Mouse (Mus musculus) layer of hippocampus, postnatal 25 days (tissue): ENCODE data around the gene Emilin3. TPM values are rescaled to one million over a fixed set of nuclear protein-coding genes. Genes with fewer than 3 reads are reported as not detected.
A peak's percentile ranks its signal among the peaks of the same experiment; 100 is the strongest.

Experiments used
- DNase-seq, 2 experiments: peaks; one replicate each; pipeline ENCODE4 v3.0.0; 2022; ENCODE audit warnings: mixed read lengths in 2 of 2, low spot score in 1 of 2; ENCODE audit errors: extremely low spot score in 1 of 2
- total RNA-seq, 2 experiments: library from RNA; stranded (reverse); gene quantifications; 2 replicates each; pipeline ENCODE4 v1.2.3; 2021

The Emilin3 gene
- total RNA-seq, 2 experiments from 2014 or later, result 0.12 to 0.14 TPM

DNA sequence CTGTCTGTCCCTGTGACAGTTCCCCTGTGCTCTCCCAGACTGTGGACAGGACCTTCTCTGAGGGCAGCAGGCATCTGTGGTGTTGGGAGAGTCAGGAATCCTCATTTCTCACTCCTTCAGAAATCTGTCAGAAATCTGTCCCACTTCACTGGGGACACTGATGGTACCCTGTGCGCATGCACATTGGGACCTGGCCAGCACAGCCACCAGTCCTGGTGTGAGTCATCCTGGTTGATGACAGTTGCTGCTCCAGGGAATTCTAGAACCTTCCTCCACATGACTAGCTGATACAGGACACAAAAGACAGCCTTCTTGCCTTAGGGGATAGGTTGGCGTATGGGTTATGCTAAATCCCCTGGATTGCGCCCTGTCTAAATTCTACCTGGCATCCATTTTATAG lies 5.2 kb upstream of the Emilin3 start:
- no peak for DNase-seq

DNA sequence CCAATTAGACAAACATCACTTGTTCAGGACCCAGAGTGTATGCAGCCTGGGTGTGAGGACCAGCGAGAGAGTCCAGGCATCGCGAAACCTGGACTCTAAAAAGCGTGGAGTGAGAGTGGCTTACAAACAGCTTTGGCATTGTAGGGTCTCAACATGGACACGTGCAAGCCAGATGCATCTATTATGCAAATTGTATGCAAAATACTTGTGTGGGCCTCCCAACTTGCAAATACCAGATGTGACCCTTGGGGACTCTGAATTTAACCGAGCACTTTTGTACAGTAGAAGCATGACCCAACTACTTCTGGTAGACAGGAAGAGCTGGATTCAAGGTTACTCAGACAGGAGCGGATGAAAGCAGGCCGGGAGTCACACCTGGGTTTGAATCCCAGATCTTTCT lies 4.6 kb upstream of the Emilin3 start:
- DNase-seq, result no peak

DNA sequence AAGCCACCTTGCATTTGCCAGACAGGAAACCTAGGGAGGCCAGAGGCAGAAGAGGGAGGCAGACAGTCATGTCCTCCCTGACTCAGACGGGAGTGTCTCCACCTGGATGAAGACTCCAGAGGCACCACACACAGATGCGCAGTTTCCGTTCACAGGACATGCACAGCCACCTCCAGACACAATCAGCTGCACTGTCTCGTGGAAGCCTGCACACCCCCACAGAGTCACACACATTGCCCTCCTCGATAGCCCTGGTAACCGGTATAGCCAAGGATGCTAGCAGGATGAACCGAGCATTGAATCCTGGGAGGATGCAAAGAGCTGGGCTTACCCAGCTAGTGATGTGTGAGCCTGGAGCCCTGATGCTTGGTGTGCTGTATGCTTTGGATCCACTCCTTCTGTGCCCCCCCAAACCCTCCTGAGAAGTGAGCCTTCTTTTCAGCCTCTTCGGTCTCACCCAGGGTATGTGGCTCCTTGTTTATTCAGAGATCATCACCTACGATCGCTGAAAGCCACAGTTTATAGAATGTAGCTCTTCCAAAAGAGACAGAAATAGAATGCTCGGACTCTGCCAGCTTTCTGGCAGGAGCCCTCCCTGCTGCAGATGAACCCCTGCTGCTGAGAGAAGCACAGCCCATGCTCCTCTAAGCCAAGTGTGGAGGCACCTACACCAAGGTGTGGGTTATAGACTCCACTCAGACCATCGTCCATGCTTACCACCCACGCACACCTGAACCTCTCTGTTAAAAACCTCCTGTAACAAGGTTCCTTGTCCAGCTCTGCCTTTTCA lies 3.9 kb upstream of the Emilin3 start:
- DNase-seq, result no peak

DNA sequence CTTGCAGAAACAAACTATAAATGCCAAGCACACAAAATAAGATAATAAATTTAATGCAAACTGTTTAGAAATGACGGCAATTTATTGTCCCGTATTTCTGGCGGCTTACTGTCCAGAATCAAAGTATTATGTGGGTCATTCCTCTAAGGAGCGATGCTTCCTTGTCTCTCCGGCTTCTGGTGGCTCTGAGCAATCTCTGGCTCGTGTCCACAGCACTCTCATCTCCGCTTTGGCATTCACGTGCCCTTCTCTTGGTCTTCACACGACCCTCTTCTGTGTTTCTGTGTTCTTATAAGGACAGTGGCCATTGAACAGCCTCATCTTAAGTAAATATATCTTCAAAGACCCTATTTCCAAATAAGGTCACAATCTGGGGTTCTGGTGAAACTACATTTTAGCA lies 2.5 kb upstream of the Emilin3 start:
- no peak for DNase-seq

DNA sequence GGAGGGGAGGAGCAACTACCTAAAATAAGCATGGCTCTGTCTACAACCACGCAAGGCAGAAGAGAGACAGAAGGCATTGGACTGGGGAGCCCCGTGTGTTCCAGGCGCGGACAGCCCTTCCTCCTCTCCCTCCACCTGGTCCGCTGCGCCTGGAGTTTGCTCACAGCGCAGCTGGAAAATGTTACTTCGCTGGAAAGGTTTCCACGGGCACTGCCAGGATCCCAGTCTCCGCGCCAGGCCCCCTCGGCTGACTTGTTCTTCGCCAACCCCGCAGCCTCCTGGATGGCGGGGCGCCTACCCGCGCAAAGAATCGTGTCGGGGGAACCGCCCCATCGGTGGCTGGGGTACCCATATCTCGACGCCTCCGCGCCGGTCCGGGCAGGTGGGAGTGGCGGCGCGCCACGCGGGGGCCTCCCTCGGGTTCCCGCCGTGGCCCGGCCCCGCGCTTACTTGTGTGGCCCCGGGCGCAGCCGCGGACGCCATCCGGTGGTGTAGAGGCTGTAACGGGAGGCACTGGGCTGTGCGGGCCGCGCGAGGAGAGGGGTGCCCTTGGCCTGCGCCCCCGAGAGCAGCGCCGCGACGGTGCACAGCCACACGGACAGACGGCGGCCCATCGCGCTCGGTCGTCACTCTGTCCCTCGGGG lies 448 bp downstream of the Emilin3 start:
- DNase-seq, result no peak

DNA sequence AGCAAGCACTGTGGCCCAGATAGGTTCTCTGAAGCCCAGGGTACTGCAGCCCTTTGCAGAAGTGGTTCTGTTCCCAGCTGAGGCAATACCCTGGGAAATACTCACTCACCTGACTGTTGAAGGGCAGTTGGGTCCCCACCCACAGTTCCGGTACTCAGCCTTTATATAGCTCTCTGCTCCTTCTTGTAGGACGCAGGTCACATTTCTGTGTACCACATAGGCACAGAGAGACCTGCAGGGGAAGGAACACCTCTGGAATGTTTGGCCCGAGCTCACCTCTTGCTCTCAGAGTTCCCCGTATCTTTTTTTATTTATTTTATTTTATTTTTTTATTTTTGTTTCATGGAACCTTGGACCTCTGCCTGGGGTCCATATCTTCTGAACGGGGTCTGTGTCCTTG lies 1.5 kb downstream of the Emilin3 start:
- no peak for DNase-seq

DNA sequence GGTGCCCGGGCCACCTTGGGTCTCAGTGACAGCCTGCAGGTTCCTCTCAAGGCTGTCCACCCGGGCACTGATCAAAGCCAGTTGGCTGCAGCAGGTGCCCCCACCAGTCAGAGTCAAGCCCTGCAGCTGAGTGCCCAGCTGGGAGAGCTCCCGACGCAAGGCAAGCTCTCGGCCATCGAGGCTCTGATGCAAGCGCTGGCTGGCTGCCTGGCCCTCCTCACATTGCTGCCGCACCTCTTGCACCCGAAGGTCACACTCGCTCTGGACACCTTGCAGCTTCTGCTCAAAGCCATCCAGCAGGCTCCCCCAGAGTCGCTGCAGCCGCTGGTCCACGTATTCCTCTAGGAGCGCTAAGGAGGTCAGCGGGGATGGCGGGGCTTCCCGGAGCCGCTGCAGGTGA lies 3.5 kb downstream of the Emilin3 start:
- no peak for DNase-seq

DNA sequence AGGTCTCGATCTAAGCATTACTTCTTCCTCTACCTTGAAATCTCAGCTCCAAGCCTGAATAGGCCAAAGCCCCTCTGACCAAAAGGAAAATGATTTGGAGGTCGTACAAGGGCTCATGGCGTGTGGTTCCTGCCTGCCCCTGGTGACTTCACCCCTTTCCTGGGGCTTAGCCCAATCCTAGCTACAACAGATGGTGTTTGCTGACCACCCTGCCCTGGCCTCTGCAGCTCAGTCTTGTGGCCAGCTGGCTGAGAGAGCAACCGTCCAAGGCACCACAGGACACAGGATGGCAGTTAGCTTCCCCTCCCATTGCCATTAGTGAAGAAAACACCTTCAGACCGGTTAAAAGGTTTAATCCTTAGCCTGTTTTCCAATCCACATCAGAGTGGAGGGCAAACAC lies 6.0 kb downstream of the Emilin3 start:
- no peak for DNase-seq

DNA sequence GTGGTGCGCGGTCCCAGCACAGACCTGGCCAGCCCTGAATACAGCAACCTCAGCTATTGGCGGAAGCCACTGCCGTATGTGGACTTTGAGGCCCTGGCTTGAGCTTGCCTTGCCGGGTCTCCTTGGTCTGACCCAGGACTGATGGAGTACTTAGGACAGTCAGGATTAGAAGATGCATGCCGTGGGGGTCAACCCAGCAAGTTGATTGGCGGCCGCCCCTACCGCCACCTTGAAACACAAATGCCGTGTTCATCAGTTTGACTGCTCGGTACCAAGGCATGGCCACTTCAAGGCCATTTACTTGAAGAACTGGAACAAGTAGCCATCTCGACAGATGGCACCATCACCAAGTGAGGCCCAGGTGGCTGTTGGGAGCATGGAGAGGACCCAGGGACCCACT lies 6.8 kb downstream of the Emilin3 start:
- DNase-seq, result no peak

DNA sequence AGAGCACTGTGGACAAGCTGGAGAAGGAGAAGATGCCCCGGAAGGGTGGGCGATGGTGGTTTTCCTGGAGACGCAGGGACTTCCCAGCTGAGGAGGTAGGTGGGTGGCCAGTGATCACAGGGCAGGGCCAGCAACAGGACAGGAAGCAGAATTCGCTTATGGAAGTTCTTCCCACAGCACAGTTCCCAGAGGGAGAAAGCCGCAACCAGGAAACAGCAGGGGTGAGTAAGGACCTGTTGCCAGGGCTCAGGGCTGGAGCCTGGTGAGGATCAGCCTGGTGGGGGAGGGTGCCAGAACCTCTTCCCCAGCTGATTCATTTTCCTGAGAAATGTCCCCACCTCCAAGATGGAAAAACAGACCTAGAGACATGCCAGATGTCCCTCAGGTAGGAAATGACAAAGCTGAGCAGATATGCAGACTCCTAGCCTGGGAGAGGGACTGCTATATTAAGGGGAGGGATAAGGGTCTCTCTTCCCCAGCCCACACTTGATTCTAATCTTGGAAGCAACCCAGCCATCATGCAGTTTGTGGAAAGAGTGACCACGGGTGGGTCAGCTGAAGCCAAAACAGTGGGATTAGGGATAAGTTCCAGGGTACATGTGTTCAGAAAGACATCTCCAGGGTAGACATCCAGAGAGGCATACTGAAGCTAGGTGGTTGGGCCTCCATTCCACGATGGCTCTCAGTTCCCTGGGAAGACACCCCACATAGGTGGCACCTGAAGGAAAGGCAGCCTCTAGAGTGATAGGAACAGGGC lies 10.3 kb downstream of the Emilin3 start:
- DNase-seq, result no peak

DNA sequence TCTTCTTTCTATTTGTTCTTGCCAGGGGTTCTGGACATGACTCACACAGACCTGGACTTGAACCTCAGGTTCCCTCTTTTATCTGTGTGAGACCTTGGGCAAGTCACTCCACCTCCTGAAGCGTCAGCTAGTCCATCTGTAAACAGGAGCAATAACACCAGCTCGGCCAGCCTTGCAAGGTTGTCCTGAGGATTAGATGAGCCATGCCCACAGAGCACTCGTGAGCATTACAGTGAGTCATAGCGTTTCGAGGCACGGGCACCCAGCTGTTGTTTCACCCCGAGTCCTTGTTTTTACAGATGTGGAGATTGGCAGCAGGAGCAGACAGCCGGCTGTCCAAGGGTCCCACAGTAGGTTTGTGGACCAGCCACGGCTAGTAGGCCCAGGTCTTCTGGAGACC lies 20.4 kb downstream of the Emilin3 start:
- DNase-seq, result no peak

DNA sequence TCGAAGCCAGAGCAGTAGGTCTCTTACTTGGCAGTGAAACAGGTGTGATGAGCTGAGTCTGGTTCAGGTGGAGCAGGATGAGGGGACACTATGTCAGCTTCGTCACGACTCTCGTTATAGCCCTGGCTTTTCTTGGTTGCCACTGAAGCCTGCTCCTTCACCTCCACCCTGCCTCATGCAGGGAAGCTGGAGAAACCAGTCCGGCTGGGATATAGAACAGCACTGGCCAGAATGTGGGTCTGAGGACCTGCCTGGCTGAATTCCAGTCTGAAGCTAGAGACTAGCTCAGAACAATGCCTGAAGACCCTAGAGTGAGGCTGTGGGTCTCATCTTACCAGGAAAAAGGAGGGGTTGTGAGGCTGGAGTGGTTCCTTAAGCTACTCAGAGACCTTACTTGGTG lies 21.1 kb downstream of the Emilin3 start:
- DNase-seq, result no peak

DNA sequence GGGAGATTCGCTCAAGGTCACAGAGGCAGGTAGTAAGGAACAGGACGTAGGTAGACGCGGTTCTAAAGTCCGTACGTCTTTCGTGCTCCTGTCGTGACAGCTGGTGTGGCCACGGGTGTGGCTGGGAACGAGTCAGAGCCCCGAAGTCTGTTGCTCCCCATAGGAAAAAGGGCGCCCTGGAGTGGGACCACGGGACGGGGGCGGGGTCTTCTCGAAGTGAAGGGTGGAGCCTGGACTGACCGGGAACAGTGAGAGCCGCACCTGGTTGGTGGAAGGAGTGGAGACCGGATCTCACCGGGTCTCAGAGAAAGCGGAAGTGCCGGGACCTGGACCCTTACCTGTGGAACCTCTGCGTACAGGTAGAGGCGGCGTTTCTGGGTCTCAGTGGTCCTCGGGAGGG lies 24.3 kb downstream of the Emilin3 start:
- DNase-seq, result no peak

DNA sequence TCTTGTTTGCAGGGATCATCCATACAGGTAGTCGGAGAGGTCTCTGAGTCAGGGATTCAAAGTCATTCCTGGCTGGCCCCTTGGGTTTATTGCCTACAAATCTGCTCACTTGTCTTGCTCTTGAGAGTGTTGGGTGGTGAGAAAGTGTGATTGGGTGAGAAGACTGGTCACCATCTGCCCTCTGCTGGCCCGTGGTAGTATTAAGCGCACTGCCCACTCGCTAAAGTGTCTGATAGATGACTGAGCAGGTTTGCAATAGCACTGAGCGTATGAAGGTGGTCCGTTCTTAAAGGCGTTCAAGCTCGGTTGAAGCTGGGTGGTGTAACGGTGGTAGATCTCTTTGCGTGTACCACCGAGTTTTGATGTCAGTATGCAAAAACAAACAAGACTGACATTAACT lies 24.8 kb downstream of the Emilin3 start:
- DNase-seq, result peak; percentile 65 to 85

DNA sequence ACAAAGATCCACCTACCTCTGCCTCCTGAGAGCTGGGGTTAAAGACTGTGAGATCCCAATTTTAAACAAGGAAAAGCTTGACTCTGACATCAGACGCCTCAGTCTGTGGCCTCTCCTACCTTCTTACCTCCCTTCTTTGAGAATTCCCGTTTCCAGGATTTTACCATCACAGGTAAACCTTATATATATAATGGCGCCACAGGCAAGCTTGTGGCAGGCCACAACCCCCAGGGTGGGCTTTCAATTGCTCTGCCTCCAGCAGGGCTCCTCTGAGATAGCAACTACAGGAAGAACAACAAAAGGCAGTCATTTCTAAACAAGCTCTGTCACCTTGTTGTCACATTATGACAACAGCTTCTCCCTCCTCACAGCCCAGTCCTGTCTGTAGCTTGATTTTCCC lies 25.9 kb downstream of the Emilin3 start:
- no peak for DNase-seq

DNA sequence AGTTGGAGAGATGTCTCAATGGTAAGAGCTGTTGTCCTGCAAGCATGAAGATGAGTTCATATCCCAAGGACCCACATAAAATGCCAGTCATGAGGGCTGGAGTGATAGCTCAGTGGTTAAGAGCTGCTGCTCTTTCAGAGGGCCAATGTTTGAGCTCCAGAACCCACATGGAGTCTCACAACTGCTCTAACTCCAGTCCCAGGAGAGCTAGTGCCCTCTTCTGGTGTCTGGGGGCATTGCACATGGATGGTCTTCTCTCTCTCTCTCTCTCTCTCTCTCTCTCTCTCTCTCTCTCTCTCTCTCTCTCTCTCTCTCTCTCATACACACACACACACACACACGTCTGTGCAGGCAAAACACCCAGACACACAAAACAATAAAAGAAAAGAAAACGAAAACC lies 27.3 kb downstream of the Emilin3 start:
- DNase-seq, result peak in 1 of 2 experiments; percentile 52

DNA sequence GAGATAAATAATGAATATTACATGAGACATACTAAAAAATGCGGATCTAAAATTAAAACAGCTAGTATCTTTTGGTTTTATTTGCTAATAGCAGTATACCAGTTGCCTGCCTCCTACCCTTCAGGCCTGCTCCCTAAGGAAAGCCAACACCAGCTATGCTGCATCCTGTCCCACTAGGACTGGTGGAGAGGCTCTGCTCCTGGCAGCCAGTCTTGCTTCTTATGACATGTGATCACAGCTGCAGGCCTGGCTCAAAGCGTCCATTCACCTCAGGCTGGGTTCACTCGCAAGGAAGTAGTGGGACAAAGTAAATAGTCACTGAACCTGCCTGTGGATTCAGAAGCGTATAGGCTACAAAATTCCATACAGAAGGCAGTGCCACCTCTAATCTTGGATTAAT lies 28.2 kb downstream of the Emilin3 start:
- DNase-seq, result no peak

DNA sequence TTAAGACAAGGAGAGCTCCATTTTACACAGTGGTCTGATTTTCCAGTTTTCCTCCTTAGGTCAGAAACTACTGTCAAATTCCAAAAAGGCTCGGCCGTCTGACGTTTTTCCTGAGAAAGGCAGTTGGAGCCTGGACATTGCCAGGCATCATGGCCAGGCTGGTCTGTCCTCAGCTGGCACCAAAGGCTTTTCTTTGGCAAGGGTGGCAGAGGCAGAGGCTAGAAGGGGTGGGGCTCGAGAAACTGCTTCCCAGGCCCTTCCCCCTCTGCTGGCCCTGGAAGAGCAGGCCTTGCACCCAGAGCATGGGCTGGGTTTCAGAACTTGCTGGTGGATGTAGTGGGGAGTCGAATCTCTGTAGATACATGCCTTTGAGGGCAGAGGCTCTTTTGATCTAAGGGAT lies 29.7 kb downstream of the Emilin3 start:
- DNase-seq, result no peak

DNA sequence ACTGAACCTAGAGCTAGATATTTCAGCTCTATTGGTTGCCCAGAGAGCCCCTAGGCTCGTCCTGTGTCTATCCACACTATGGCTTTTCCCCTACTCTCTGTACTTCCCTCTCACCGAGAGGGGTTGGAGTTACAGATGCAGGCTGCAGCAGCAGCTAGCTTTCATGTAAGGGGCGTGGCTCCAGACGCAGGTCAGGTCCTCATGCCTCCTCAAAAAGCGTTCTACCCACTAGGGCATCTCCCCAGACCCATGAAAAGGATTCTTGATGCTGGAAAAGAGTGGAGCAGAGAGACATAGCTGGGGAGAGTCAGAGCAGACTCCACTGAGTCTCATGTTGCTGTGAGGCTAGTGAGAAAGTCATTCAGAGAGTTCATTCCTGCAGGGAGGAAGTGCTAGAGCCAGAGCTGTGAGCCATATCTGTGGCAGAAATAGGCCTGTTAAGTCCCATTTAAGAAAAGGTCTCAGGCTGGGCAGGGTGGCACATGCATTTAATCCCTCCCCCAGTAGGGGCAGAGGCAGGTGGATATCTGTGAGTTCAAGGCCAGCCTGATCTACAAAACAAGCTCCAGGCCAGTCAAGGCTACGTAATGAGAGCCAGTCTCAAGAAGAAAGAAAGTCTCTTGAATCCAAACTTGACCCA lies 30.5 kb downstream of the Emilin3 start:
- DNase-seq, result no peak

DNA sequence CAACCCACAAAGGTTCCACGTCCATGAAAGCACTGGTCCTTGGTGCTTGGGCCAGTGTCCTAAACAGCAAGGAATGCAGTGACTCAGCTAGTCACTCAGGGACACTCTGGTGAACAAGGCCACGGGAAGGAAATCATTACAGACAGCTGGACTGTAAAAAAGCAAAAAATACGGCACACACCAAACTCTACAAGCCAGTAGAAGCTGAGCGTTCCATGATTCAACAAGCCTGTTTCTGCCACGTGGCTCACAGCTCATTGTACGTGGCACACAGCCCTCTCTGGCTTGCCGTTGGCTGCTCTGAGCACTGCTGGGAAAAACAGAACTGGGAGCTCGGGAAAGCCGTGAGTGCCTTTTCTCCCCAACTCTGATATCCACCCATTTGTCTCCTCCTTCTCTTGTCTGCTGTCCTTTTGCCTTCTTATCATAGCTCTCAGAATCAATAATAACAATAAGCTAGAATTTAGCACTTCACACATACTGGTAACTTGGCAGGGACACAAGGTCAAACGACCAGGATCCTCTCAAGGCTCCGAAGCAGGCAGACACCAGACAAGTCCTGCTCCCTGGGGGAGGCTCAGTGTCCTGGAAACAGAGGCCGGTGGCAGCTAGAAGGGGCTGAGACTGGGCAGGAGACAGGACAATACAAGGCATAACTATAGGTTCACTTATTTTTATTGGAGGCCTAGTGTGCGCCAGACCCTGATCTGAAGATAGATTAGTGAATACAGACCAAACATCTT lies 31.5 kb downstream of the Emilin3 start, which contains the start of gene Lpin3:
TSS of gene Lpin3 (plus strand) at position 218 of the 743 bp plus-strand sequence.
- DNase-seq, result peak in 1 of 2 experiments; percentile 26
